Mouse (Mus musculus) spleen, adult 2 months (tissue): ENCODE measurements at regions not wholly inside any gene's neighbourhood (a gene's known extent, or its start where the extent isn't known, plus 50 kb on each side); places are given as distances from the start of the nearest gene placed in this dataset.

ENCODE experiments used
- DNase-seq, 2 experiments: peaks; one replicate each; pipeline versions ENCODE4 v3.0.0 to v3.0.0-alpha.2; 2012 to 2021; ENCODE audit warnings: low spot score in 2 of 2, low read depth in 1 of 2
- H3K27ac ChIP-seq: fragments of 200-500 bp; 2 replicates; pipeline ENCODE4 v1.5.1; 2012; ENCODE audit warnings: low read length, inconsistent platforms; ENCODE audit not compliant: insufficient read depth
- H3K27me3 ChIP-seq: fragments of 200-500 bp; 2 replicates; pipeline ENCODE4 v1.6.1; 2012; ENCODE audit warnings: mild to moderate bottlenecking, moderate library complexity, low read length, inconsistent platforms; ENCODE audit not compliant: control insufficient read depth, insufficient read depth
- H3K36me3 ChIP-seq: fragments of 200-500 bp; 2 replicates; pipeline ENCODE4 v1.6.1; 2012; ENCODE audit warnings: mild to moderate bottlenecking, low read length, inconsistent platforms; ENCODE audit not compliant: control insufficient read depth, insufficient read depth
- H3K4me1 ChIP-seq: fragments of 200-500 bp; 2 replicates; pipeline ENCODE4 v1.6.1; 2011; ENCODE audit warnings: inconsistent platforms; ENCODE audit not compliant: control insufficient read depth, insufficient read depth, insufficient read length
- H3K4me3 ChIP-seq: fragments of 200-500 bp; 2 replicates; pipeline ENCODE4 v1.5.1; 2011; ENCODE audit warnings: mild to moderate bottlenecking, inconsistent platforms; ENCODE audit not compliant: insufficient read depth, insufficient read length; ENCODE audit errors: extremely low read depth
- CTCF ChIP-seq: fragments of 200-500 bp; IDR thresholded peaks from 2 replicates; pipeline ENCODE4 v1.5.1; 2011; ENCODE audit warnings: mild to moderate bottlenecking, inconsistent platforms; ENCODE audit not compliant: insufficient read depth, insufficient read length, insufficient replicate concordance; ENCODE audit errors: extremely low read depth
- POLR2A ChIP-seq: fragments of 200-500 bp; IDR thresholded peaks from 2 replicates; pipeline ENCODE4 v1.6.1; 2011; ENCODE audit warnings: low read depth, low read length, inconsistent platforms
- WGBS: fragments of 180-500 bp; shearing (Covaris S2); methylation state at CpG from one replicate; pipeline ENCODE4 v1.1.7; 2018; 5-methylcytosine and 5-hydroxymethylcytosine counted together

DNA sequence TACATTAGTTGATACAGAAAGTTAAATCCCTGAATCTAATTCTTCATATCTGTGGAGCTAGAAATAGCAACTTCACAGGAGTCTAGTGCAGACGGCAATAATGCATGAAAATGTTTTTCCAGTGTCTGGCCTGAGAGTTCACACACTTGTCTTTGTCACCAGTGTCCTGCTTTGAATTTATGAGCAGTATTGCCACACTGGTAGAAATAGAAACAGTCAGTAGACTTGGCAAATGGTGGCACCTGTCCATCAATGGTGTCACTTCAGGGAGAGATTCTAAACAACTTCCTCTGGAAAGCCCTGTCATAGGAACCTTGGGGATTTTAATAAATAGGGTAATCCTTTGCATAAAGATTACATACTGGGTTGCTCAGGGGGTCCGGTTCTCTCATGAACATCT lies 621.5 kb upstream of the Cdh11 start:
- no peaks in the 10 kb centered on the region for H3K27me3 ChIP-seq
- no peaks in the 10 kb centered on the region for H3K36me3 ChIP-seq
- no peaks in the 10 kb centered on the region for H3K4me1 ChIP-seq
- TF ChIP-seq CTCF (no peak), POLR2A (no peak)
- no peak overlapping the region for H3K4me3 ChIP-seq
- H3K27ac ChIP-seq: no peak overlapping the region
- no peak for DNase-seq
- 74% methylated on average over 2 of the region's 2 CpGs for WGBS

DNA sequence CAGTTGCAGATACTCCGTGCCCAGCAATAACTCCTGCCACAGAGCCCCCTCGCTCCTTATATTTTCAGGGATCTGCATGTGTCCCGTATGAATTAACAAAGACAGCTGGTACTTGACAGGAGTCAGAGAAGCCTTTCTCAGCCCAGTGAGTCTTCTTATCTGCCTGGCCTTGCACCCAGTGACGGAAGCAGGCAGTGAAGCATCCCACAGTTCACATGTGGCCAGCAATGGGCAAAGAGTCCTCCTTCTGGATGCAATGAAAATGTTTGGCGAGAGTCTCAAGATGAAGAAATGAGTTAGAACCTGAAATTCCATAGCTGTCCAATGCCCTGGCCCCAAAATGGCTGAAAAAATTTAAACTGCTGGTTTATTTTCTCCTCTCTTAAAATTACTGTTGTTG lies 622.2 kb upstream of the Cdh11 start:
- Histone ChIP-seq H3K4me1 (no peaks in the 10 kb centered on the region), H3K27ac (no peak overlapping the region), H3K4me3 (no peak overlapping the region), H3K27me3 (no peaks in the 10 kb centered on the region), H3K36me3 (no peaks in the 10 kb centered on the region)
- DNase-seq: no peak
- WGBS: 92% methylated on average over 5 of the region's 5 CpGs
- TF ChIP-seq CTCF: no peak
- TF ChIP-seq POLR2A: no peak

DNA sequence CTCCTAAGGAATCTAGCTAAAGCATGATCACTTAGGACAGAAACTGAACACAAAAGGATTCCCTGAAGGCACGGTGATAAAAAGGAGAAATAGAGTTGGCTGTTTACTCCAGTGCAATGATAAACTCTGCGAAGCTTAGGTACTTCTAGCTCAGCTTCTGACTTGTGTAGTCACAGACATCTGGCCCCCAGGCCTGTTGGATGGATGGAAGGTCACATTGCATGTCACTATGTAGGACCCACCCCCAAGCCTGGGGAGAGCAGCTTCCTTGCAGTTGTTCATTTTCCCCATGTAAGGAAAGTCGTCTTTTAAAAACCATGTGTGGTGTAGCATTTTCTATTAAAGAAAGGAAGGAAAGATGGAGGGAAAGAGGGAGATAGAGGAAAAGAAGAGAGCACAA lies 623.0 kb upstream of the Cdh11 start:
- no peak overlapping the region for H3K27ac ChIP-seq
- no peaks in the 10 kb centered on the region for H3K36me3 ChIP-seq
- no peaks in the 10 kb centered on the region for H3K27me3 ChIP-seq
- WGBS: 89% methylated on average over 3 of the region's 3 CpGs
- H3K4me1 ChIP-seq: no peaks in the 10 kb centered on the region
- DNase-seq: no peak
- no peak for TF ChIP-seq POLR2A
- no peak for TF ChIP-seq CTCF
- H3K4me3 ChIP-seq: no peak overlapping the region

DNA sequence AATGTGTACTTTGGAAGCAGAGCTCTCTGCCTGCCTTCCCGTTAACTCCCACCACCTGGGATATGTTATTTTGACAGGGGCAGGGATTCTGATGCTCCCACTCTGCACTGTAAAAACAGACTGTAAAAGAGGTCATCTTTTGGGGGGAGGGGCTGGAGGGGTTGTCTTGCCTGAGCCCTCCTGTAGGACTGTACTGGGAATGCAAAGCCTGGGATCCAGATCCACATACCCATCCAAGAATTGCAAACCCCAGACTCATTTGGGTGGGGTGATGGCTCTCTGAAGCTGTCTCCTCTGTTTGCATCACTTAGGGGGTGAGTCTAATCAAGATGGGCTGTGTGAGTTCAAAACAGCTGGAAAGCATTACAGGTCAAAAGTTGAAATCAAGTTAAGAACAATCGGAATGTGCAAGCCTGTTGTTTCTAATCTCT lies 623.7 kb upstream of the Cdh11 start:
- WGBS: 66% methylated on average over 2 of the region's 2 CpGs
- TF ChIP-seq POLR2A: no peak
- TF ChIP-seq CTCF: no peak
- no peaks in the 10 kb centered on the region for H3K36me3 ChIP-seq
- no peak overlapping the region for H3K27ac ChIP-seq
- no peaks in the 10 kb centered on the region for H3K27me3 ChIP-seq
- DNase-seq: no peak
- H3K4me1 ChIP-seq: no peaks in the 10 kb centered on the region
- H3K4me3 ChIP-seq: no peak overlapping the region

DNA sequence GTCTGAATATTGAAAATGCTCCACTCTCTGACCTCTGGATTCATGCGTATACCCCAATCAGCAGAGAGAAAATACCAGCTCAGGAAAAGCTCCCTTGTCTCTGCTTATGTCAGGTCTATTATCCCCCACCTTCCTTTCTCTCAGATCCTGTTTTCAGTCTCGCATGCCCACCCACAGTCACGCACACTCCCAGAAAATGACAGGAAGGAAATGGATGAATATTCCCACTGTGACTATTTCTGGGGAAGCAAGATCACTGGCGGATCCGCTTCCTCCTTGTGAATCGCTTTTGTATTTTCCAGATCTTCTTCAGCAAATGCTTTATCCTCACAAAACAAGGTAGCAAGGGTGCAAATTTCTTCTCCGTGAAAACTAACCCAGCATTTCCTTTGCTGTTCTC lies 627.3 kb upstream of the Cdh11 start:
- H3K27me3 ChIP-seq: no peaks in the 10 kb centered on the region
- H3K27ac ChIP-seq: no peak overlapping the region
- DNase-seq: no peak
- H3K4me1 ChIP-seq: no peaks in the 10 kb centered on the region
- H3K4me3 ChIP-seq: no peak overlapping the region
- H3K36me3 ChIP-seq: no peaks in the 10 kb centered on the region
- 79% methylated on average over 7 of the region's 7 CpGs for WGBS
- TF ChIP-seq CTCF (no peak), POLR2A (no peak)

DNA sequence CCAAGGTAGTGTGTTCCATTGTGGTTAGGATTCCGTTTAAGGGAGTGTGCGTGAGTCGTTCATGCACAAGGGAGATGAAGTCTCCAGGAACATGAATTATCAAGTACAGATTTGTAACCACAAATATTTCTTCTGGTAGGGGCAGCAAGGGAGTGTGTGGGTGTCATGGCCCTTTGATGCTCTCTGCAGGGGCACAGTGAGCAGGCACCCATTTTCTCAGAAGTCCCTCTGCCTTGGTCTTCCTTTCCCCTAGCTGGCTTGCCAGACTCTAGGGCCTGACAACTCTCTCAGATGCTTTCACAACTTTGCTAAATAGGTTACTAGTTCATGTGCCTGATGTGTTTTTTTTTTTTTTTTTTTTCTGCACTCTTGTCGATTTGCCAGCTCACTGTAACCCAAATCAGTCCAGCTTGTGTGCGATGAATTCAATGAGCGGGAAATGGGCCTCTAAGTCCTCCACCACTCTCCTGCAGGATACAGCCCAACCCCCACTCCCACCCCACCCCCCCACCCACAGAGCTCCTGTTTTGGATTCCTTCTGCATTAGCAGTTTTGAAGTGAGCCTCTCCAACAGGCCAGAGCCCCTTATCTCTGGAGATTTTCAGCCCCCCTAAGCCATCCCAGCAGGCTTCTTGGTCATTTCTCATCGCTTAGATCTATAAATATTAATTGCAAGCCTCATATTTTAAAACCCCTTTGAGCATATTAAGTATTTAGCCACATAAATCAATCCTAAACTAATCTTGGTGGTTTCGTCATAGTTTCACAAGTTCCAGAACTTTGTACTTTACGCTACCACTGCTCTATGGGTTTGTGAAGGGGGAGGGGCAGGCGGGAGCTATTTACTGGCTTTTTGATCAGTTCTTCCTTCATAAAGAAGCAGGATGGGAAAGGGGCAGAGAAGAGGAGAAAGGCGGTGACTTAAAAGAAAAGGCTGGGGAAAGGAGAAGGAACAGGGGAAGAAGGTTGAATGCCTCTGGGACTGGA lies 628.4 kb upstream of the Cdh11 start:
- Histone ChIP-seq H3K27me3 (no peaks in the 10 kb centered on the region), H3K36me3 (no peaks in the 10 kb centered on the region), H3K27ac (no peak overlapping the region), H3K4me1 (no peaks in the 10 kb centered on the region), H3K4me3 (no peak overlapping the region)
- DNase-seq: no peak
- WGBS: 80% methylated on average over 11 of the region's 11 CpGs
- TF ChIP-seq POLR2A: no peak
- TF ChIP-seq CTCF: no peak
